Mouse (Mus musculus): ENCODE measurements at regions not wholly inside any gene's neighbourhood (a gene's known extent, or its start where the extent isn't known, plus 50 kb on each side); places are given as distances from the start of the nearest gene placed in this dataset.

DNA sequence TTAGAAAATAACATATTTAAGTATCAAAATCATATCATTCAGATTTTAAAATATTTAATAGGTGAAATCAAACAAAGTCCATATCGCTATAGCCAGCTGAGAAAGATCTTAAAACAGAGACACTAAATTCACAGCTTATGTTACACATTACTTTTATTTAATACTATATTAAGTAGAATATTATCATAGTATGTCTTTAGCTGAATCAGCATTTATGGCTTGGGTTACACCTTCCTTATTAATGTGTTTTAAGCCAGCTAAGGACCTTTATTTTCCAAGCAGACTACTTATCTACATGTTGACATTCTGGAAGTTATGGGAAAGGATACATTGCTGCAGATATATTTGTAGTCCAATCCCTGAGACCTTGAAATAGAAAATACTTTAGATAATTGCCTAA is 684.9 kb upstream of the Adgrl4 start:
- DNase-seq (ENCODE audit: low read depth, low spot score), result no peak

DNA sequence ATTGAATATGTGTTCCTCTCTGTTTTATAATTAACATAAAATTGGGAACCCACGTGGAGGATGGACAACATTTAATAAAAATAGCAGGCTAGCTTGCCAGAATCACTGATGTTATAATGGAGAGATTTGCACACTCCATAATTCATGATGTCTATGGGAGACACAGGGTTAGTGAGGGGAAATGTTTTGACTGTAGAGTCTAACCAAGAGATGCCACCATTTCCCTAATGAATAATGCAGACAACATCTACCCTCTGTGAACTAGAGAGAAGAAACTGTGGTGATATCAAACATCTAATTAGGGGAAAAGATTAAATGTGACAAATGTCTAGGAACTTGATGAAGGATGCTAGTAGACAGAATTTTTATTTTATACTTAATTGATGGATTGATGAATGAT is 677.8 kb upstream of the Adgrl4 start:
- no peak for DNase-seq (ENCODE audit: low read depth, low spot score)

DNA sequence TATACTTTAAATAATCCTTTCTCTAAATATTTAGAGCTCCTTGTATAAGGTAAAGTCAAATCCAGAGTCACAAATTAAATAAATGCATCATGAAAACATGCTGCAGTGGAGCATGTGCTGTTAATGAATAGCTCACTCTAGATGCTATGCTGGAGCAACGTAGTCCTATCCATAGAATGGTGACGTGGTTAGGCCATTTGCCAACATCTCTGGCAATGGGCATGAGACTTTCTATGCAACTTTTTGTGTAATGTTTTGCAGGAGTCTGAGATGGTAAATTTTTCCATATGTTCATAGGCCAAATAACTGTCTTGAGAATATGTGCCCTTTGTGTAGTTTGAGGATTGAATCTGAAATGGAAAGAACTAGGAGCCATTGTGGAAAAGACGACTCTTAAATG is 653.1 kb upstream of the Adgrl4 start:
- no peak for DNase-seq (ENCODE audit: low read depth, low spot score)

DNA sequence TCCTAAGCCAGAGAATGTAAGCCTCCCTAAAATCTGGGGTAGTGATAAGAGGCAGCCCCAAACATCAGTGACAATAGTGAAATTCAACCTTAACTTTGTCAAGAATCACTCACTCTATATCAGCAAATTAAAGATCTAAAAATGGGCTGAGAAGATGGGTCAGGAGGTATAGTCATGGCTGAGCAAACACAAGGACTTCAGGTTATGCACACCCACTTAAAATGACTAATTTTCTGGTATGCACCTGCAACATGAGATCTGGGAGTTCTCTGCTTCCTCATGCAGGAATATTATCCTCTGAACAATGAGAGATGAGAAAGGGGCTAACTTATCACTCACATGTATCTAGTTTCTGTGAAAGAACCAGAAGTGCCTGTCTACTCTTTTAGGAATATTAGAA is 619.9 kb upstream of the Adgrl4 start:
- no peak for DNase-seq (ENCODE audit: low read depth, low spot score)

DNA sequence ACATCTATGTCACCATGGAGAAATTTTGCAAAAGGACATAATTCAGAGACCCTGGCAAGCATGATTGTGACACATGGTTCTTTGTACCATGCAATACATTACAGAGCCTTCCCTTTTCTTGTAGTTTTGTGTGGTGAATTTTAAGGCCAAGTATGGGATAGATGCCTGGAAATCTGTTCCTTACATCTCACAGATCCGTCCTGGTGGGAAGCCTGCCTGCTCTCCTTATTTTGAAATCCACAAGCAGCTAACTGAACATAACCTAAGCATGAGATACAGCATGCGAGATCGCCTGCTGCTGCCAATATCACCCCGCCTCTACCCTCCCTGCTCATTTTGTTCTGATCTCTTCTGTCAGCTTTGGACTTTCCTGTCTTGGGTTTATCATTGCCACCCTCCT is 618.3 kb upstream of the Adgrl4 start:
- DNase-seq (ENCODE audit: low read depth, low spot score), result no peak

DNA sequence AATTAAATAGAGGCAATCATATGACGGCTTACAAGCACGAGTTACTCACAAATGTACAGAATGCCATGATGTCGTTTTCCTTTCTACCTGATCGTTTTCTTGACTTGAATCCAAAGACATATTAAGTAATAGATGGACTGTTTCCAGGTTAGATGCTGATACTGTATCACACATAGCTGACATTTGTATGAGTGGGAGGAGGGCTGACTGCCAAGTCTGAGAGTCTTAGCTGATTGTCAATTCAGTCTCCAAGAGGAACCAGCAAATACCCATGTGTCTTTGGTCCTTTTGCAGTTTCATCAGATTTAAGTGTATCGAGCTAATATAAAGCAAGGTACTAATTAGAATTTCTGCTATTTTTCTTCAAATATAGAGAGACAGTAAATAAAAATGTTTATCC is 617.6 kb upstream of the Adgrl4 start:
- DNase-seq (ENCODE audit: low read depth, low spot score), result no peak

DNA sequence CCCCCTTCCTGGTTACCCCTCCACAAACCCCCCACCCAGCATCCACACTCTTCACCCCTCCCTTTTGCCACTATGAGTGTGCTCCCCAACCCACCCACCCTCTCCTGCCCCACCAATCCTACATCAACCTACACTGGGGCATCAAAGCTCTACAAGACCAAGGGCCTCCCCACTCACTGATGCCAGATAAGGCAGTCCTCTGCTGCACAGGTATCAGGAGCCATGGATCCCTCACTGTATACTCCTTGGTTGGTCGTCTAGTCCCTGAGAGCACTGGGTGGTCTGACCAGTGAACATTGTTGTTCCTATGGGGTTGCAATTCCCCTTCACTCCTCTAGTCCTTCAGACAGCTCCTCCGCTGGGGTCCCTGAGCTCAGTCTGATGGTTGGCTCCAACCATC is 591.7 kb upstream of the Adgrl4 start:
- DNase-seq (ENCODE audit: low read depth, low spot score), result no peak

DNA sequence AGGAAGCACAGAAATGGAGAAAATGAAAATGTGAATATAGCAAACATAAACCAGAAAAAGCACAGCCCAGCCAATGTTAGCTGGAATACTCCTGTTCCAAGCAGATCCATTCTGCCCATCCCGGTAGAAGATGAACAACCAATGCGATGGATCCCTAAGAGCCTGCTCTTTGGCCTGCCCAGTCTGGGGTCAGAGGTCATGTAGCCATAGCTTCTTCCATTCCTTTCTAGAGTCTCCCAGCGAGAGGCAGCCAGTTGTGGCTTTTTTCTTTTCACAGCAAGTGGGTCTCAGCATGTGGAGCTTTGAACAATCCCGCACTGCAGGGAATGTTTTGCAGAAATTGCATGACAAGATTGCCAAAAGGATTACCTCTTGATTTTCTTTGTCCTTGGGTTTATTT is 585.6 kb upstream of the Adgrl4 start:
- DNase-seq (ENCODE audit: low read depth, low spot score), result peak; percentile 27

DNA sequence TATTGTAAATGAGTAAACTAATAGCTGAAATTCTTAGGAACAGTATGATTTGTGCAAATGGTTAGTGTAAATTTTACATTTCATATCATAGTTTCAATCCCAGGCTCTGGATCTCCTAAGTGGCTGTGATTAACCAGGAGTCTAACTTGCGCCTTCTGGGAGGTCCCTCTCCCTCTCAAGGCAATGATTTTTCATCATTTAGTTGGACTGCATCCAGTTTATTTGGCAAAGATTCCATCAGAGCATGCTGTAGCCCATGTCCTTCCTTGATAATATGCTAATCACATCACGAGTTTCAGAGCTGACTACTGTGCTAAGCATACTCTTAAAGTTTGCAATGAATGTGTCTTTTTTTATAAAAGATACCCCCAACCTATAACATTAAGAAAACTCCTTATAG is 541.0 kb upstream of the Adgrl4 start:
- DNase-seq (ENCODE audit: low read depth, low spot score), result no peak

DNA sequence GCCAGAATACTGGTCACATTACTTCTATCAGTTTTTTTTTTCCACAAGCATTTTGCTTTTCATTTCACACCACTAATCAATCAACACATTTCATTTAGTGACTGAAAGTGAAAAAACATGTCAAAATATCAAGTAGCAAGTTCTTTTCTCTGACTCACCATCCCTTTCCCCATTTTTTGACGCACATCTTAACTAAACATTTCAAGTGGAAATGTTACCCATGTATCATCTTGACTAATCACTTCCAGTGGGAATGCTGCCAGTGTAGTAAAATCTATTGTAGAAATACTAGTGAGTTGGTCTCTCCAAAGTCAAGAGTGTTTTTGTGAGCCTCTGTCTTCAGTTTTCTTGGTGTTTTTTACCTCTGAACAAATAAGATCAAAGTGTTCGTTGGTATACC is 527.6 kb upstream of the Adgrl4 start:
- DNase-seq (ENCODE audit: low read depth, low spot score), result peak; percentile 8

DNA sequence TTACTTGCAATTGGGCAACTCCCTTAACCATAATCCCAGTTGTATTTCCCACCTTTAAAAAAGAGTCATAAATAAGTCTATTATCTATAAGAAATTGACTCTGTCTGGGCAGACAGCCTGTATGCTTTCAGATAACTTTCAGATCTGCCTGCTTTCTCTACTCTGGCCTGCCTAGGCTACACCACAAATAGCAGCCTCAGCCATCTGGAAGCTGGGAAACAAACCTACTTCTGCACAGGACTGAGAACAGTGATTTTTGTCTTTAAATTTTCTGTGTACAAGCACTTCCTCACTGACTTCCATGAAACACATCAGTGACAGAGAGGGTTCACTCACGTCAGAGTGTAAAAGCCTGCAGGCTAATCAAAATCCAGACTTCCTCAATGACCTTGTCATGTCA is 482.8 kb upstream of the Adgrl4 start:
- DNase-seq (ENCODE audit: low read depth, low spot score), result no peak

DNA sequence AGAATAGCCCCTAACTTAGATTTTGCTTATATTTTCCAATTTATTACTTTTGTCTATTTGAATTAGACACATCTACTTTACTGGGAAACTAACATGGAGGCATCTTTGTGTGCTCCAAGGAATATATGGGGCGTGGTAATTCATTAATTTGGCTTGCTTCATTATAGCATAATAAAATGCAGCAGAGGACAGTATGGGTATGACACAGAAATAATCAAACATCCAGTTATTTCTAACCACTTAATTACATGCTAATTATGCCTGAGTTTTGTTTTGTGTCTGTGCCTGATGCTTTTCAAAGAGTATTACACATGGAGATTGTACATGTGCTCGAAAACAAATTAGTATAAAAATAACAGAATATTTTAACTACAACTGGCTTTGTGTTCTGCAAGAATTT is 438.0 kb upstream of the Adgrl4 start:
- no peak for DNase-seq (ENCODE audit: low read depth, low spot score)

DNA sequence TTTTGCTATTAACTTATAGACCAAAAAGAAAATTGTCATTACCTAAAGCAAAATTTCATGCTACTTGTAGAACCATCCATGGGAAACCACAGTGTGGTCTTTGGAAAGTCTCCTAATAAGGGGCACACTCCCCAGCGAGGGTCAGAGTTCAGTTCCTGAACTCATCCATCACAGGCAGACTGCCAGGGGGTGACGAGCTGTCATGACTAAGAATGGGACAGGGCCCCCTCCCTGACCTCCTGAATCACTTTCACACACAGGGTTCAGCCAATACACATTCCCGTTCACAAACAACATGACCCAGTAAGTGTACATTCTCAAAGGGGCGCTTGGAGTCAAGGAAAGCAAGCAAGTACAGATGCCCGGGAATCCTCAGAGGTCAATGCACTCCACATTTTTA is 437.5 kb upstream of the Adgrl4 start:
- peak; percentile 80 for DNase-seq (ENCODE audit: low read depth, low spot score)

DNA sequence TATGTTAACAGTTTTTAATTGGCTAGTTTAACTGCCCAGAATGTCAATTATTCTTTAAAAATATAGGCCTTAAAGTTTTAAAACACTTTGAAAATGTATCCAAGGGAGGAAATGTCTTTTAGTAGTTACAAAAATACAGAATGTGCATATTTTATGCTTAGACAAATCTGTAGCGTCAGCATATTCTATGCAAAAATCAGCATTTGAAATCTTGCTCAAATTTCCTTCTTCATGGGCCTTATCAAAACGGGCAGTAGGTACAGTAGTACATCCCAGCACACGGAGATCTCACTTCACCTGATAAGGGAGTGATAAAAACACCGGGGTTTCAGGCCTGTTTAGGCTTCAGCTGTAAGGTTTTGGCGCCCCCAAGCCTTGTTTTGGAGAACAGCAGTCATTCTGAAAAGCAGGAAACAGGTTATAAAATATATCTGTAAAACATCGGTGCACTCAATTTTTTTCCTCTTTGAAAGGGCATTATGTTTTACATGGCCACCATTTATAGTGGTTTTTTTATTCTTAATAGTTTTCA is 435.7 kb upstream of the Adgrl4 start:
- DNase-seq (ENCODE audit: low read depth, low spot score), result peak; percentile 15

DNA sequence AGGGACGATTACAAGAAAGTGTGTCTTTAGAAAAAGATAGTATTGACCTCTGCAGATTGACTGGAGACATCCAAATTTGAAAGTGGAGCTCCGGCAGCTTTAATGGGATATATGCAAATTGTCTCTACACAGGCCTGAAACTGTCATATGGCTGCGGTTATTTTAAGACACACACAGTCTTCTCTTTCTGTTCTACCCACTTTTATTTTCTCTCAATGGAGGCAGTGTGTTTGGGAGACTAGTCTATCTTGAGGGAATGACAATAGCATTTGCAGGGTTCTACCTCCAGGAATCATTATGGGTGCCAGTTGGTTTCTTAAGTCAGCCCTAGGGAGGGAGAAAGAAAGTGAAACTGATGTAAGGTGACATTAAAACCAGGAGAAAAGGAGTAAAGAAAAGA is 434.2 kb upstream of the Adgrl4 start:
- DNase-seq (ENCODE audit: low read depth, low spot score), result no peak

DNA sequence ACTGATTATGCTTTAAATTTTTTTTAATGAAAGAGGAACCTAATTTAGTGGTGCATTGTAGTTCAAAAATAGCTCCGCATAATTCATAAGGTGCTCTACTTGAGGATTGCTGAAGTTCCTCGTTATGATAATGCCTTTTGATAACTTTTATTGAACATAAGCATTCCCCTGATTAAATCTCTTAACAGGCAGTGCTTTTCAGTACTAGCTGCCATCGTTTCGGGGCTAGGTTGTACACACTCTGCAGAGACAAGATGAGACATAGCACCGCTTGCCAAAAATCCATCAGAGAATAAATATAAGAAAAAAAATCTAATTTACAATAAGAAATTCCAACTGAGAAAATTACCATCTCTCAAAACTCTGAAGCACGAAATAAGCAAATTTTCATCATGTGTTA is 433.7 kb upstream of the Adgrl4 start:
- DNase-seq (ENCODE audit: low read depth, low spot score), result no peak

DNA sequence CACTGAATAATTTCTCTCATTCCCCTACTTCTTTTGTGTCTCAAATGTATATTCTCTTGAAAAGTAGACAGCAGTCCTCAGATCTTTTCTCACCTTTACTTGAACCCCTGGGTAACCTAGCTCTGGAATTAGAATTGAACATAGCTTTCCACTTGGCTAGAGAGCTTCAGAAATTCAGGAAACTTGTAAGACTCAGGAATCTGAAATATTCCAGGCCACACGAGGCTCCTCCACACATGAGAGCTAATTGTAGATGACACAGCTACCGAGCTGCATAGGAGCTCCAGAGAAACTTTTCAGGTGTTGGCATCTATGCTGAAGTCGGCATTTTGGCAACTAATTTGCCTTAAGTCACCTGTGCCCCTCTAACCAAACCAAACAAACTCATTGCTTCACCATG is 417.7 kb upstream of the Adgrl4 start:
- DNase-seq (ENCODE audit: low read depth, low spot score), result no peak

DNA sequence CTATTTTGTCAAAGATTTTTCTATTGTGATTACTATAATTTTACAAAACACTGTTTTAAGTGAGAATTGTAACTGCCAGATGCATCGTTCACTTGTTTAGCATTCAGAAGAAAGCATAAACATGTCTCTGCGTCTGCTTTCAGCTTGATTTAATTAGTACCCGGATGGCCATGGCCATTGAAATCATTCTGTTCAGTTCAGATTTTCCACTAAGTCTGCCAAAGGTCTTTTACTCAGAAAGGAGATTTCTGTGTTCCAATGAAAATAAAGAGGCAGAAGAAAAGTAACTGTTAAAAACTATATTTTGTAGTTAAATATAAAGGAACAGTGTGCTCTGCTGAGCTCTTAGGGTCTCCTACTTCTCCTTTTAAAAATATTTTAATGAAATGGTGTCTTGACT is 380.2 kb upstream of the Adgrl4 start:
- DNase-seq (ENCODE audit: low read depth, low spot score), result no peak

DNA sequence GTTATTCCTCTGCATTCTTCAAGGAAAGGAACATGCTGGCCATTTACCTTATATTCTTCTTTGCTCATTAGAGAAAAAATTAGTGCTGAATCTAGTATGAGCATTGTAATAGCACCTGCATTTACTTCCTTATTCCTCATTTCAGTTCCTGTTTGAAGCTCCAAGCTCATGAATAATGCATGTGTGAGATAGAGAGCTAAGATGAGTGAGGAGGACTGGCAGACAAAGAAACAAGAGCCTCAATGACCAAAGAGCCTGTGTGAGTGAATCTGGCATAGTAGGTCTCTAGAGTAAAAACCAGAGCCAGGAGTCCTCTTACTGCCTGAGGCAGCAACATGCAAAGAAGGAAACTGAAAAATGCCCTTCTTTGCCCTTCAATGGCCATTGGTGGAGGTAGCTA is 365.4 kb upstream of the Adgrl4 start:
- DNase-seq (ENCODE audit: low read depth, low spot score), result no peak

DNA sequence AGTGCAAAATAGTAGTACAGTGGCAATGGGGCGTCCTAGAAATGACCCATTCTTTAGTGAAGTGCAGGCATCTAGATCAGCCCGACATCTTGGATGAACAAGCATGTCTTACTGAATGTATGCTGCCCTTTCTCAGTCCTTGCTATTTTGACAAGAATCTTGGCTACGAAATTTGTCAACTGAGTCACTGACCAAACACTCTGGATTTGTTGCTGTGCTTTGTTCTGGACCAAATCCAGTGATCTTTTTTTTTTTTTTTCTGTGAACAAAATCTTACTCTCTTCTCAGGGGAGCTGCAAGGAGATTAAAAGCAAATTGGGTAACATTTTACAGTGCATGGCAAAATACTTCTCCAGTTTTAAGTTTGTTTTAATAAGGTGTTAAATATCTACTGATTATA is 320.9 kb upstream of the Adgrl4 start:
- no peak for DNase-seq (ENCODE audit: low read depth, low spot score)

DNA sequence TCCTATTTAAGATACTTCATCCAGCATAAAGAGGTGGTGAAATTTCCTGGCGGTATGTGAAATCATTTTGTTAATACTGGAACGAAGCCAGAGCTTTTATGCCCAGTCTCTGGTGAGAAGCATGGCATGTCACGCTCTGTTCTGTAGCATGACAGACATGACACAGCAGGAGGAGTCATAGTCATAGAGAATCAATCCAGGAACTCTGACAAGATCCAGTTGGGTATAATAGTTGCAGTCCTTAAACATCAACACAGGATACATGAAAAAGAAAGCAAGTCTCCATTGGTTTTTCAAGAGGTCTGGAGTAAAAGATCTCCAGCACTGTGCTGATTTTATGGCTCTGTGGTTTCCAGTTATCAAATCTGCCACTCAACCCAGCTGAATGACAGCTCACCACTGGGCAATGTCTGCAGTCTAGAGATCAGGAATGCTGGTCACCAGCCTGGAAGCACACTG is 320.1 kb upstream of the Adgrl4 start:
- DNase-seq (ENCODE audit: low read depth, low spot score), result no peak

DNA sequence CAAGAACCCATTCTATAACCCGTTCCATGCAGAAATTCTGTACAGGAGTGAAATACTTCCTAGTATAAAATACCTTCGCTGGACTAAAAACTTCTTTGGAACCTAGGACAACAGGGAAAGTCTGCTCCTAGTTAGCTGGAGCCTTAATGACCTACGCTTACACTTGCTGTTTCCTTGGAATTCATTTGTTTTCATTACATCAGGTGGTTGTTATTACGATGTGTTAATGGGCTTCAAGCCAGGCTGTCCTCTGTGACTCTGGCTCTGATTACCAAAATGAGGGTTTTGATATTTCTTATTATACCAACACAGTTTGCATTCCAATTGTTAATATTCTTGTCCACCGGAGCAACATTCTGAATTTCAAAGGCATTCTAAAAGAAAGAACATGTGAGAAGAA is 313.6 kb upstream of the Adgrl4 start:
- no peak for DNase-seq (ENCODE audit: low read depth, low spot score)

DNA sequence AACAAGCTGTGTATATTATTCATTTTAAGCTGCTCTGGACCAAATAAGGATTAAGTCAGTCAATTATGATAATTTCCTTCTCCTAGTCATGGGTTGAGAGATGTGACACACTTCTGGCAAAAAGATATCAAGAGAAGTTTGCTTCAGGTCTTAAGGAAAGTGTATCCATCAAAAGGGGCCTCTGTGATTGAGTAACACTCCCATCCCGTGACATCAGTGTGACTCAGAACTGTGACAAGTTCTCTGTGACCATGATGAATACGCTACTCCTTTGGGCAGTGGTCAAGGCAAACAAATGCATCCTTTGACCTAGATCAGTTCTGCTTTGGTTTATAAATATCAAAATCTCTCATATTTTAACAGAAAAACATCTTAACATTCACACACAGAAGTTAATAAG is 290.8 kb upstream of the Adgrl4 start:
- no peak for DNase-seq (ENCODE audit: low read depth, low spot score)

DNA sequence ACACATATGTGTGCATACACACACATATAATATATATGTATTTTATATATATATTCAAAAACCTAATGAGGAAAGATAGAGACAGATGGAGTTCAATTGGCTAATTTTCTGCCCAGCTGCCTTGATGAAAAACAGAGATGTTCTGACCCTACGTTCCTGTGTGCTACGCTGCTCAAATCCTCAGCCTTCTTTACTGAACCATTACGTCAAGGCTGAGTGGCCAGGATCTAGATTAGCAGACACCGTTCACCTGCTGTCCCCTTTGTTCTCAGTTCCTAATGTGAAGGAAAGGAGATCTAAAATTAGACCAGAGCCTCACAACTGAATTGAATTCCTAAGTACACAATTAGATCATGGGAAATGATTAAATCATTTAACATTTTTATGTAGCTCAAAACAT is 284.3 kb upstream of the Adgrl4 start:
- peak; percentile 4 for DNase-seq (ENCODE audit: low read depth, low spot score)

DNA sequence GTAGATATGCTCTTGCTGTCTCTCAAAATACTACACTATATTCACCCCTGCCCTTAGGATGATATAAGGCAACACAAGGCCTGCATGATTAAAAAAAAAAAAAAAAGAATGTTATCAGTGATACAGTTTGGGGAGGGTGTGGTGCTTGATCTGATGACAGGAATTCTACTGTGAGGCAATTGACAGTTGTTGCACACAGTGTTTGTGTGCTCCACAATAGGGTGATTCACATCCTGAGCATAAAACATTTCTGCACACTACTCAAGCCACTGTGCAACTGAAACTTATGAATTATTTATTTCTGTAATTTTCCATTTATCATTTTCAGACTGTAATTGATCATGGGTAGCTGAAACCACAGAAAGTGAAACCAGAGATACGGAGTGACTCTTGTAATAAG is 277.2 kb upstream of the Adgrl4 start:
- no peak for DNase-seq (ENCODE audit: low read depth, low spot score)

Measured in mesoderm, embryonic 11.5 days (tissue).